Mouse (Mus musculus) large intestine, adult 2 months (tissue): Measurements from ENCODE around the gene Pigz. TPM values are rescaled to one million over a fixed set of nuclear protein-coding genes. Genes with fewer than 3 reads are reported as not detected.
"Not testable (repeated sequence)": the region's sequence is repeated elsewhere in the genome, so short reads cannot be mapped to it uniquely, and the experiment has no call there.

Experiments
- DNase-seq: peaks from one replicate; pipeline ENCODE4 v3.0.0-alpha.2; 2012; ENCODE audit warnings: low read depth, low spot score
- WGBS: fragments of 180-500 bp; shearing (Covaris S2); methylation state at CpG from one replicate; pipeline ENCODE4 v1.1.7; 2018; 5-methylcytosine and 5-hydroxymethylcytosine counted together
- polyA plus RNA-seq: library from polyadenylated mRNA; depleted of rRNA; stranded (reverse); fragments of >200 nt; gene quantifications from 2 replicates; pipeline ENCODE4 v1.2.3, GENCODE M21; 2012

The Pigz gene
- polyA plus RNA-seq, 1 experiment = 1.3 TPM

GRCm38 (mm10) chr16:31927412-31927811, 6.2 kb upstream of the Pigz start:
- DNase-seq = no peak
- 92% methylated on average over 5 of the region's 5 CpGs for WGBS

- WGBS = 49% methylated on average over 17 of the region's 17 CpGs
- DNase-seq = no peak
Observed at GRCm38 (mm10) chr16:31931330-31931729, 2.3 kb upstream of the Pigz start.

DNA sequence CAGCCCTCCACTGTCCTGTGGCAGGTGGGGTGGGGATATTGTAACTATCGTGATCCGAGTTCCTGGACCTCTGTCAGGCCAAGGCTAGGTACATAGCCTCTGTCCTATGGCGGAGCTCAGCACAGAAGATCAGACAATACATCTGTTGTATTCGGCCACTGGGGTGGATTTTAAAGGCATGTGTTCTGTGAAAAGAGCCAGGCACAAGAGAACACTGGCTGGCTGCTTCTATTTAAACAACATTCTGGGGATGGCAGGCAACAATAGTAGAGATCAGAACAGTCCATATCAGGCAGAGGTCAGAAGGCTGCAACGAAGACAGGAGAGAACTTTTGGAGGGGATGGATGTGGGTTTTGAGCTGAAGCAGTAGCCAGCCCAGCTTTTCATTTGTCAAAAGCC, 1.4 kb upstream of the Pigz start:
- WGBS = 66% methylated on average over 5 of the region's 5 CpGs

GRCm38 (mm10) chr16:31932840-31933697, 582 bp upstream of the Pigz start:
- DNase-seq = no peak
- under 1% methylated on average over 50 of the region's 50 CpGs for WGBS

More for the DNA sequence above, 1.4 kb upstream of the Pigz start:
- no peak for DNase-seq

GRCm38 (mm10) chr16:31934550-31935010, 929 bp downstream of the Pigz start:
- WGBS = 46% methylated on average over 13 of the region's 13 CpGs
- no peak for DNase-seq

- no peak for DNase-seq
- 12% methylated on average over 36 of the region's 36 CpGs for WGBS
Observed at GRCm38 (mm10) chr16:31935091-31935979, 1.7 kb downstream of the Pigz start.

DNA sequence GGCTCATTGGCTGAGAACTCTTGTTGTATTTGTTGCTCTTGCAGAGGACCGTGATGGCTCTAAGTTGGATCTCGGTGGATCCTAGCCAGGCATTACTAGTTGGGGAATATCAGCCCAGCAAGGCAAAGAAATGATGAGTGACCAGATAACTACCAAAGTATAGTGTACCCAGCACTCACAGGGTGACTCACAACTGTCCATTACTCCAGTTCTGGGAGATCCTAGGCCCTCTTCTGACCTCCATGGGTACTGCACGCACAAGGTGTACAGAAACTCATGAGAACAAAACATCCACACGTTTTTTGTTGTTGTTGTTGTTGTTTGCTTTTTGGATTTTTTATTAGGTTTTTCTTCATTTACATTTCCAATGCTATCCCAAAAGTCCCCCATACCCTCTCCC, 2.9 kb downstream of the Pigz start:
- WGBS = 86% methylated on average over 4 of the region's 4 CpGs
- DNase-seq = no peak

- no peak for DNase-seq
- WGBS = 74% methylated on average over 6 of the region's 6 CpGs
Observed at GRCm38 (mm10) chr16:31938856-31939255, 5.2 kb downstream of the Pigz start.

GRCm38 (mm10) chr16:31940586-31940985, 6.9 kb downstream of the Pigz start:
- WGBS = 57% methylated on average over 2 of the region's 2 CpGs
- no peak for DNase-seq

DNA sequence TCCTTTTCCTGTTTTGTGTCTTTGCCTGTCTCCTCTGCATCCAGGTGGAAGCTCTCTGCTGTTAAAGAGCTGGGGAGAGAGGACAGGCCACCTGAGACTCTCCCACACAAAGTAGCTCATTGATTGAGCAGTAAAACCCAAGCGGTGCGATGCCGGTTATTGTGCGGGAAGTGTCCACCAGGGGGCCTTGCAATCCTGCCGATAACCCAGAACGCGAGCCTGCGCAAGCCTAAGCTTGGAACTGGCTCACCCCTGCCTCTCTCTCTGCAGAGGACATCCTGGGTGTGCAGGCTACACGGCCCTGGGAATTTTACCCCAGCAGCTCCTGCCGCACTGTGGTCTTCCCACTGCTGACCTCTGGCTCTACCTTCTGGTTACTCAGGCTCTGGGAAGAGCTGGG, 10.3 kb downstream of the Pigz start:
- no peak for DNase-seq
- 3% methylated on average over 10 of the region's 10 CpGs for WGBS

- DNase-seq = no peak
- WGBS = 86% methylated on average over 12 of the region's 12 CpGs
Observed at GRCm38 (mm10) chr16:31944698-31945255, 11.1 kb downstream of the Pigz start.

- WGBS = 84% methylated on average over 6 of the region's 6 CpGs
- DNase-seq = no peak
Observed at GRCm38 (mm10) chr16:31945372-31945771, 11.7 kb downstream of the Pigz start.

DNA sequence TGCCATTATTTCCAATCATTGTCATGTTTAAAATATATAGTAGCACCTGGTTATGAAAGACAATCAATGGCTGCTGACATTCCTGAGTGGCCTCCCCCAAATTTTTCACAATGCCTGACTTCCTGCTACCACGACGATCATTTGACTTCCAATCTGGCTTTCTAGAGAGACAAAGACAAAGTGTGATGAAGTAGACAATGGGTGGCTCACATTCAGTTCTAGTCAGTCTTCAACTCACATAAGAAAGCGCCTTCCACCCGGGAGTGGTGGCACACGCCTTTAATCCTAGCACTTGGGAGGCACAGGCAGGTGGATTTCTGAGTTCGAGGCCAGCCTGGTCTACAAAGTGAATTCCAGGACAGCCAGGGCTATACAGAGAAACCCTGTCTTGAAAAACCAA, 12.3 kb downstream of the Pigz start:
- WGBS = 80% methylated on average over 6 of the region's 6 CpGs
- DNase-seq = not testable (repeated sequence)

GRCm38 (mm10) chr16:31947333-31947732, 13.7 kb downstream of the Pigz start:
- DNase-seq = no peak
- 8% methylated on average over 8 of the region's 8 CpGs for WGBS

GRCm38 (mm10) chr16:31947901-31948316, 14.3 kb downstream of the Pigz start:
- DNase-seq = no peak

GRCm38 (mm10) chr16:31948345-31948774, 14.7 kb downstream of the Pigz start, which contains the start of the genes 0610012G03Rik and Ncbp2:
TSS of gene 0610012G03Rik (minus strand) at chr16:31948494.
TSS of gene Ncbp2 (plus strand) at chr16:31948513.
- DNase-seq = peak; percentile 62
- under 1% methylated on average over 55 of the region's 55 CpGs for WGBS

More at GRCm38 (mm10) chr16:31947901-31948316, 14.3 kb downstream of the Pigz start:
- under 1% methylated on average over 38 of the region's 38 CpGs for WGBS

DNA sequence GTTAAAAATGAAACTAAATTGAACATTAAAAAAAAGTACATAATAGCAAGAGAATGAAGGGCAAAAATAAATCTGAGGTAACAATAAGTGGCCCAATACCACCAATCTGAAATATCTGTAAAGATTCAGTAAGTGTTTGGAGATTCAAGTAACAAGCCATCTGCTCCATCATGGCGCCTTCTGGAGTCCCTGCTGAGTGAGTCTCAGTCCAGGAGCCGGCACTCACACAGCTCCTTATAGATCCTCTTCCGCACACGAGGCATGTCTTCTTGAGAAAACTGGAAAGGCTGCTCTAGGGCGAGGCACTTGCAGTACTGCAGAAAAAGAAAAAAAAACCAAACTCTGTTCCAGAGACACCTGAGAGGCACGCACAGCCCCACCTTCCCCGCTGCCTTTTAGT, 29.6 kb downstream of the Pigz start:
- 66% methylated on average over 7 of the region's 7 CpGs for WGBS

GRCm38 (mm10) chr16:31975258-31975657, 41.6 kb downstream of the Pigz start:
- 92% methylated on average over 4 of the region's 4 CpGs for WGBS
- DNase-seq = no peak

More for the DNA sequence above, 29.6 kb downstream of the Pigz start:
- no peak for DNase-seq

DNA sequence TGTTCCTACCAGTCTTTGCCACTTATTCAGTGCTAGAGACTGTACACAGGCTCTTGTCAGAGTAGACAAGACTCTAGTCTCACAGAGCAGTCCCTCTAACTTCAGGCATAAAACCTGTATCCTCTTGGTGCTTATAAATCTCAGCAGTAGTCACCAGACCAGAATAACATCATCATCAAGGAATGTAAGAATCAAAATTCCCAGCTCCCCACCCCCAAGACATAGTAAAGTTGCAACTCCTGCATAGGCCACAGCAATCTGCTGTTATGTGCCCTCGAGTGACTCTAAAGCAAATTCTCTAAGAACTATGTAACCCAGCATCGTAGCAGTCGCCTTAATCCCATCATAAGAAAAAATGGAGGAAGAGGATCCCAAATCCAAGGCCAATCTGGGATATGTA, 45.9 kb downstream of the Pigz start:
- no peak for DNase-seq
- 88% methylated on average over 3 of the region's 3 CpGs for WGBS

DNA sequence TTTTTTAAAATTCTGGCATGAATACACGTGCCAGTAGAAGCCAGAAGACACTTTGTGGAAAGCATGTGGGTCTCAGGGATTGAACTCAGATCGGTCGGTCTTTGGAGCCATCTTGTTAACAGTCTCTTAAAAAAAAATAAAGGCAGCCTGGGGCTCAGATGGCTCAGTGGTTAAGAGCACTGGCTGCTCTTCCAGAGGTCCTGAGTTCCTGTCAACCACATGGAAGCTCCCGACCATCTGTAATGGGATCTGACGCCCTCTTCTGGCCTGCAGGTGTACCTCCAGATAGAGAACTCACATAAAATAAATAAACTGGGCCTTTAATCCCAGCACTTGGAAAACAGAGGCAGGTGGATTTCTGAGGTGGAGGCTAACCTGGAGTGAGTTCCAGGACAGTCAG, 47.3 kb downstream of the Pigz start:
- no peak for DNase-seq
- WGBS = 81% methylated on average over 5 of the region's 5 CpGs
